Mouse (Mus musculus): ENCODE measurements around the gene 1700008O03Rik. TPM values are rescaled to one million over a fixed set of nuclear protein-coding genes. Genes with fewer than 3 reads are reported as not detected.

Gene 1700008O03Rik
- 1.1 and 1.4 TPM in 2 replicates for polyA plus RNA-seq (2015; fragmentation: Nextera tagmentation; extraction: Ambion mirVana)

GRCm38 (mm10) chr7:44385720-44386119 is at the start of gene 1700008O03Rik:
TSS of gene 1700008O03Rik (minus strand) at chr7:44385820.
- 70% methylated on average over 12 of the region's 12 CpGs for WGBS
- peak within 1 kb of the TSS; percentile 1; the same call in 1 of the 2 replicates for H3K9ac ChIP-seq
- peak within 1 kb of the TSS; percentile 87 for H3K4me2 ChIP-seq
- ATAC-seq (ENCODE audit: borderline replicate concordance, extremely low read depth, low FRiP score, low TSS enrichment): no peak
- H3K4me3 ChIP-seq: peak within 1 kb of the TSS; percentile 50
- H3K9me3 ChIP-seq: no peaks in the 10 kb centered on the region
- H3K27ac ChIP-seq: no peak within 1 kb of the TSS
- peaks cover 2% of the 10 kb centered on the region; the same call in 1 of the 2 replicates for H3K4me1 ChIP-seq
- H3K36me3 ChIP-seq: no peaks in the 10 kb centered on the region
- peaks cover 27% of the 10 kb centered on the region for H3K27me3 ChIP-seq

GRCm38 (mm10) chr7:44434089-44434488 is 48.5 kb upstream of the 1700008O03Rik start:
- Histone ChIP-seq H3K4me3 (no peak overlapping the region), H3K9me3 (no peaks in the 10 kb centered on the region), H3K36me3 (no peaks in the 10 kb centered on the region), H3K4me1 (peaks cover 5% of the 10 kb centered on the region; the same call in 1 of the 2 replicates), H3K4me2 (no peak overlapping the region), H3K9ac (no peak overlapping the region), H3K27ac (no peak overlapping the region), H3K27me3 (peaks cover 53% of the 10 kb centered on the region)
- no peak for ATAC-seq (ENCODE audit: borderline replicate concordance, extremely low read depth, low FRiP score, low TSS enrichment)
- 65% methylated on average over 9 of the region's 9 CpGs for WGBS

GRCm38 (mm10) chr7:44433371-44433770 is 47.8 kb upstream of the 1700008O03Rik start:
- H3K27me3 ChIP-seq: peaks cover 56% of the 10 kb centered on the region

GRCm38 (mm10) chr7:44432550-44432949 is 46.9 kb upstream of the 1700008O03Rik start:
- Histone ChIP-seq H3K4me2 (no peak overlapping the region), H3K9me3 (no peaks in the 10 kb centered on the region), H3K9ac (no peak overlapping the region), H3K4me3 (no peak overlapping the region), H3K27ac (no peak overlapping the region), H3K27me3 (peaks cover 57% of the 10 kb centered on the region), H3K4me1 (peaks cover 7% of the 10 kb centered on the region; the same call in 1 of the 2 replicates), H3K36me3 (no peaks in the 10 kb centered on the region)
- 66% methylated on average over 6 of the region's 6 CpGs for WGBS
- ATAC-seq (ENCODE audit: borderline replicate concordance, extremely low read depth, low FRiP score, low TSS enrichment): no peak

More at GRCm38 (mm10) chr7:44433371-44433770, 47.8 kb upstream of the 1700008O03Rik start:
- Histone ChIP-seq H3K9ac (no peak overlapping the region), H3K4me1 (peaks cover 7% of the 10 kb centered on the region; the same call in 1 of the 2 replicates), H3K4me3 (no peak overlapping the region), H3K36me3 (no peaks in the 10 kb centered on the region), H3K4me2 (no peak overlapping the region), H3K9me3 (no peaks in the 10 kb centered on the region), H3K27ac (no peak overlapping the region)
- ATAC-seq (ENCODE audit: borderline replicate concordance, extremely low read depth, low FRiP score, low TSS enrichment): peak; percentile 52; the same call in 1 of the 2 replicates
- WGBS: 3% methylated on average over 7 of the region's 7 CpGs

GRCm38 (mm10) chr7:44429534-44430488 is 44.2 kb upstream of the 1700008O03Rik start:
- H3K27ac ChIP-seq: no peak overlapping the region
- peaks cover 69% of the 10 kb centered on the region for H3K27me3 ChIP-seq
- peak overlapping the region; percentile 80 for H3K4me2 ChIP-seq
- no peaks in the 10 kb centered on the region for H3K36me3 ChIP-seq
- WGBS: 5% methylated on average over 31 of the region's 32 CpGs
- H3K9ac ChIP-seq: no peak overlapping the region
- no peak for ATAC-seq (ENCODE audit: borderline replicate concordance, extremely low read depth, low FRiP score, low TSS enrichment)
- H3K4me3 ChIP-seq: peak overlapping the region; percentile 49
- no peaks in the 10 kb centered on the region for H3K9me3 ChIP-seq
- H3K4me1 ChIP-seq: peaks cover 7% of the 10 kb centered on the region; the same call in 1 of the 2 replicates

- H3K4me1 ChIP-seq: peaks cover 7% of the 10 kb centered on the region; the same call in 1 of the 2 replicates
- H3K4me3 ChIP-seq: peak within 1 kb of the TSS; percentile 49
- H3K36me3 ChIP-seq: no peaks in the 10 kb centered on the region
- H3K4me2 ChIP-seq: peak within 1 kb of the TSS; percentile 80
- H3K9ac ChIP-seq: 0 out of 2 replicates have a peak within 1 kb of the TSS, but pooled peaks have one; percentile 13
- H3K27me3 ChIP-seq: peaks cover 62% of the 10 kb centered on the region
- H3K9me3 ChIP-seq: no peaks in the 10 kb centered on the region
- ATAC-seq (ENCODE audit: borderline replicate concordance, extremely low read depth, low FRiP score, low TSS enrichment): peak; percentile 25; the same call in 1 of the 2 replicates
- under 1% methylated on average over 34 of the region's 69 CpGs for WGBS
- H3K27ac ChIP-seq: no peak within 1 kb of the TSS
Measured at GRCm38 (mm10) chr7:44428968-44429521, 43.4 kb upstream of the 1700008O03Rik start, which contains the start of gene Lrrc4b. TSS of gene Lrrc4b (plus strand) at chr7:44429018.

GRCm38 (mm10) chr7:44428171-44428950 is 42.7 kb upstream of the 1700008O03Rik start:
- peaks cover 58% of the 10 kb centered on the region for H3K27me3 ChIP-seq
- peak overlapping the region; percentile 49 for H3K4me3 ChIP-seq
- ATAC-seq (ENCODE audit: borderline replicate concordance, extremely low read depth, low FRiP score, low TSS enrichment): no peak
- no peaks in the 10 kb centered on the region for H3K36me3 ChIP-seq
- H3K4me2 ChIP-seq: peak overlapping the region; percentile 80
- peaks cover 7% of the 10 kb centered on the region; the same call in 1 of the 2 replicates for H3K4me1 ChIP-seq
- no peak overlapping the region for H3K9ac ChIP-seq
- WGBS: 1% methylated on average over 16 of the region's 38 CpGs
- no peak overlapping the region for H3K27ac ChIP-seq
- H3K9me3 ChIP-seq: no peaks in the 10 kb centered on the region

GRCm38 (mm10) chr7:44427666-44428065 is 42.0 kb upstream of the 1700008O03Rik start:
- 0 out of 2 replicates have a peak overlapping the region, but pooled peaks have one; percentile 49 for H3K4me3 ChIP-seq
- no peaks in the 10 kb centered on the region for H3K9me3 ChIP-seq
- no peaks in the 10 kb centered on the region for H3K36me3 ChIP-seq
- 10% methylated on average over 8 of the region's 8 CpGs for WGBS
- H3K9ac ChIP-seq: no peak overlapping the region
- no peak overlapping the region for H3K27ac ChIP-seq
- H3K27me3 ChIP-seq: peaks cover 58% of the 10 kb centered on the region
- peak overlapping the region; percentile 80; the same call in 1 of the 2 replicates for H3K4me2 ChIP-seq
- H3K4me1 ChIP-seq: peaks cover 7% of the 10 kb centered on the region; the same call in 1 of the 2 replicates
- ATAC-seq (ENCODE audit: borderline replicate concordance, extremely low read depth, low FRiP score, low TSS enrichment): no peak

- Histone ChIP-seq H3K4me3 (no peak overlapping the region), H3K36me3 (no peaks in the 10 kb centered on the region), H3K27ac (0 out of 2 replicates have a peak overlapping the region, but pooled peaks have one; percentile 15), H3K9ac (no peak overlapping the region), H3K9me3 (no peaks in the 10 kb centered on the region), H3K27me3 (no peaks in the 10 kb centered on the region), H3K4me2 (no peak overlapping the region), H3K4me1 (peaks cover 5% of the 10 kb centered on the region; the same call in 1 of the 2 replicates)
- ATAC-seq (ENCODE audit: borderline replicate concordance, extremely low read depth, low FRiP score, low TSS enrichment): peak; percentile 62; the same call in 1 of the 2 replicates
- WGBS: 54% methylated on average over 6 of the region's 6 CpGs
Measured at GRCm38 (mm10) chr7:44413307-44413706, 27.7 kb upstream of the 1700008O03Rik start.

GRCm38 (mm10) chr7:44411144-44411543 is 25.5 kb upstream of the 1700008O03Rik start:
- Histone ChIP-seq H3K27me3 (peaks cover 3% of the 10 kb centered on the region; the same call in 1 of the 2 replicates), H3K27ac (no peak overlapping the region), H3K9ac (no peak overlapping the region), H3K9me3 (no peaks in the 10 kb centered on the region), H3K4me2 (no peak overlapping the region), H3K4me3 (no peak overlapping the region), H3K36me3 (no peaks in the 10 kb centered on the region), H3K4me1 (peaks cover 5% of the 10 kb centered on the region; the same call in 1 of the 2 replicates)
- ATAC-seq (ENCODE audit: borderline replicate concordance, extremely low read depth, low FRiP score, low TSS enrichment): no peak
- 77% methylated on average over 4 of the region's 4 CpGs for WGBS

- no peaks in the 10 kb centered on the region for H3K9me3 ChIP-seq
- no peak overlapping the region for H3K4me2 ChIP-seq
- WGBS: under 1% methylated on average over 5 of the region's 5 CpGs
- peaks cover 3% of the 10 kb centered on the region; the same call in 1 of the 2 replicates for H3K4me1 ChIP-seq
- no peak overlapping the region for H3K4me3 ChIP-seq
- no peak; the same call in 1 of the 2 replicates for ATAC-seq (ENCODE audit: borderline replicate concordance, extremely low read depth, low FRiP score, low TSS enrichment)
- no peak overlapping the region for H3K9ac ChIP-seq
- peaks cover 3% of the 10 kb centered on the region for H3K27me3 ChIP-seq
- H3K36me3 ChIP-seq: no peaks in the 10 kb centered on the region
- H3K27ac ChIP-seq: no peak overlapping the region
Measured at GRCm38 (mm10) chr7:44406015-44406355, 20.4 kb upstream of the 1700008O03Rik start.
